Mouse (Mus musculus): Measurements from ENCODE around the gene Rab3gap2.

The Rab3gap2 gene

DNA sequence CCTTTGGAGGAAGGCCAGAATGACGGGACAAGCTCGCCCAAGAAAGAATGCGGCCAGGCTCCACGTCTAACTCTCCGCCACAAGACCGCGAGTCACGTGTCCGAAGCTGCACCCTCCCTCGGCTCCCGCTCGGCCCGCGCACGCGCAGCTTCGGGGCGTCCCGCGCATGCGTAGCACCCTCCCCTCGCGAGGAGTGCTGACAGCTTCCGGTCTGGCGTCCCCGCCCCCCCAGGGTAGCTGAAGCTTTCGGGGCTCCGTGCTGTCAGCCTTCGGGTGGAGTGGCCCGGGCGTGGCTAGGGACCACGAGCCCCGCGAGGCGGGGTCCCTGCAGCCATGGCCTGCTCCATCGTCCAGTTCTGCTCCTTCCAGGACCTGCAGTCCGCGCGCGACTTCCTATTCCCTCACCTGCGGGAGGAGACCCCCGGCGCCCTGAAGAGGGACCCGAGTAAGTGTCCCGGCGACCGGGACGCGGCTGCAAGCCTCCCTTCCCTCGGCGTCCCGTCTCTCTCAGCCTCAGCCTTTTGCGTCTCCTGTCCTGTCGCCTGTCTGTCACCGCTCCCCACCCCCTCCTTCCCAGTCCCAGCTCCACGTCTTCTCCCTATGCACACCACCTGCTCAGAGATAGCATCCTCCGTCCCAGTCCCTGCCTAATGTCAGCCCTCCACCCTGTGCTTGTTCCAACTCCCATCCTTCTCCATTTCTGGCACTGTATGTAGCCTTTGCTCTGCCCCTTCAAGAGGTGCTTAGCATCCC, at the start of gene Rab3gap2:
Gene Rab3gap2, plus strand, starts transcription at position 209 of the 753 bp plus-strand sequence.
- DNase-seq (ENCODE audit: low spot score in 2 of 2) = peak; percentile 95 to 98

DNA sequence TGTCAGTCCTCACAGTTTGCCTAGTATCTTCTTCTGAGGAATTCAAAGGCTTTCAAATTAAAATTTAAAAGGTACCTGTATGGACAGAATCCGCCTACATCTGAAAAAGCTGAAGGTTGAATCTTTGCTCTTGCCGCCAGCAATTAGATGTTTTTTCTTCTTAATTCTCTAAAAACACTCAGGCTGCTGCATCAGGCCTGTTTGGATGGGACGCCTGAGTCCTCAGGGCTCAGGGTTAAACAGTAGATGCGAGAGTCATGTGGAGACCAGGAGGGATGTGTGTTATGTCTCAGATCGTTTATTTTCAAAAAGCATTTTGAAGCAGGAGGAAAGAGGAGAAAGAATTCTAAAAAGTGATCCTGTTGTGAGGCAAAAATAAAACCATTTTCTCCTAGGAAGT, 30.3 kb upstream of the Rab3gap2 start:
- DNase-seq (ENCODE audit: low spot score in 2 of 2) = no peak

DNA sequence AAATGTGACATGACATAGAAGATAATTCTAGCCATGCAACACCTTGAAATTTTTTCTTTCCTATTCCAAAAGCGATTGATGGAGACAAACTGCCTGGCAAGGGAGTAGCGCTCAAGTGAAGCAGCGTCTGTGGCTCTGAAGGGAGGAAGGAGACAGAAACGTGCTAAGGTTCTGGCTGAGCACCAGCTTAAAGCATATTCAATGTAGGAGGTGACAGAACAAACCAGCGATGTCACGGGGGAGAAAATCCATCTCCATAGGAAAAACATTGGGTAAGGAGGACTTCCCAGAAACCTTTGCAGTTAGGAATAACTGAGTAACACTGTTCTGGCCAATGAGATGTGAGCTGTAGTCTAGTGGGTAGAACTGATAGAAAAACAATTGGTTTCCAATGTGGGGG, 26.1 kb upstream of the Rab3gap2 start:
- DNase-seq (ENCODE audit: low spot score in 2 of 2) = no peak

DNA sequence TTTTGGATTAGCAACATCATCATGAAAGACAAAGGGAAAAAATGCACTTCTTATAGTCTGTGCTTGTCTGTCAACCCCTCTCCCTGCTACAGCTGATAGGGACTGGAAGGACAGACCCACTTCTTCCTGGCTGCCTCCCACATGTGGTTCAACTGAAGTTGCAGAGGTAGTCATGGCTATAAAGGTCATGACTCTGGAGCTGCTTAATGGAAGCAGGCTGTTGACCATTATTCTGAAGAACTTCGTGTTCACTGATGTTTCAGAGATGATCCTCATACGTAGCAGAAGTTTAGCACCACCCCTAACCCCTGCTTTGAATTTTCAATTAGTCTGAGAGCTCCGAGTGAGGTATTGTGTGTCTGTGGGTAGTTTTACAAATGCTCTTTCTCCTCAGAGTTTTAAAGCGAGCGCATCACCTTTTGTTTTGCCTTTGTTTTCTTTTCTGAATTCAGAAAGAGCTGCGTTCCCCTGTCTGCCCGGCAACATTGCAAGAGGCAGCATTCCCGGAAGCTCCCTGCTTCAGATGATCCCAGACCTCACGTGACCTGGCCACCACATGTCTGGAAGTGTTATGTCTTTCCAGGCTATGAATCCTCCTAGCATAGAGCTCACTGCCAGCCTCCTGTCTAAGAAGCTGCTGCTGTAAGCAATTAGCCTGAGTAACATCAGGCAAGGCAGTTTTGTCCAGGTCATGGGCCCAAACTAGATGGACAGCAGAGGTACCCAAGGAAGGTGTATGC, 20.2 kb upstream of the Rab3gap2 start:
- DNase-seq (ENCODE audit: low spot score in 2 of 2) = no peak

DNA sequence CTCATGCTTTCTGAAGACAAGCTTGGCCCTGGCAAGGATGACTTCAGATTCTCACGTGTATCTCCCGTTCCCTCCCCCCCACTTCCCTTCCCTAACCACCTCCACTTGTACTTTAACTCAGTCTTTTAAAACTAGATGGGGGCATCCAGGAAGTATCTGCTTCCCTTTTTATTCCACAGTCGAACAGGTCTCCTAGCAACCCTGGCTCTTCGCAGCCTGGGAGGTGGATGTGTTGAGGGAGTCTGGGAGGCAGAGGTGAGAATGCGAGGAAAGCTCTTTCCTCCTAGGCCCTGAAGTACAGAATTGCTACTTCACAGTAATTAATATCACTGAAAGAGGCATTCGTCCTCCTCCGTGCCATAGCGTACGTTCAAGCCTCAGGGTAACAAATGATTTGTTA, 18.4 kb upstream of the Rab3gap2 start:
- DNase-seq (ENCODE audit: low spot score in 2 of 2) = peak in 1 of 2 experiments; percentile 39

DNA sequence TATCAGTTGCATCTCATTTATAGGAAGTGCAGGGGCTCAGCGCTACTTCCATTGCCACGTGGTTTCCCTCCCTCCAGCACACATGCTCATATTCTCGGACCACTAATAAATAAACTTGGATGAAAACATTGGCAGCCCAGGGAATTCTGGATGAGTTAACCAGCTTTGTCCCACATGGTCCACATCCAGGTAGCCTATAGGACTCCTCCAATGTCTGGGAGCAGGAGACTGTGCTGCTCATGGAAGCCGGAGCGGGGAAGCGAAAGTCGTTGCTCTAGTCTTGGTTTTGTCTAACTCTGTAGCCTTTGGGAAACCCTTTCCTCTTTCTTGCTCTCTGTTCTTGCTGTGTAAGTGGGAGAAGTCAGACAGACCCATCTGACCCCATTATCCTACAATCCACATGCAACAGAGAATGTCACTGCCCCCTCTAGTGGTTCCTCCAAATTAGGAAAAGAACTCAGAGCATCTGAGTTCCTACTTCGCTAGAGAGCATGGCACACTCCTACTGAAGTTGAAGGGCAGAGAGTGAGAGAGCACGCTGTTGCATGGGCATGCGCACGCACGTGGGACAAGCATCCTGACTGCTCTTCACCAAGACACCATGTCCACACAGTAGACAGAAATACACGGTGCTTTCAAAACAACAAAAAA, 16.7 kb upstream of the Rab3gap2 start:
- DNase-seq (ENCODE audit: low spot score in 2 of 2) = no peak

DNA sequence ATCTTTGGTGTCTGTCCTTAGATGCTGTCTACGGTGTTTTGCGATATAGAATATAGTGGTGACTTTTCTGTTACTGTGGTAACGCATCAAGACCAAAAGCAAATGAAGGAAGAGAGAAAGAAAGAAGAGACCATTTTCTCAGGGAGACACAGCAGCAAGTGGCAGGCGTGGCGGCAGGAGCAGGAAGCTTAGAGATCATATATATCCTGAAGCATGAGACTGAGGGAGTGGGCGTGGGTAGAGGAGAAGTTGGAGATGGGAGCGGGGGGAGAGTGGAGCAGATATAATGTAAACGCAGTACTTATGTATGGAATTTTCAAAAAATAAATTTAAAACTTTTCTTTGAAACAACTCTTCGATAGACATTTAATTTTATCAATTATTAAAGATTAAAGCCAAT, 14.0 kb upstream of the Rab3gap2 start:
- no peak for DNase-seq (ENCODE audit: low spot score in 2 of 2)

DNA sequence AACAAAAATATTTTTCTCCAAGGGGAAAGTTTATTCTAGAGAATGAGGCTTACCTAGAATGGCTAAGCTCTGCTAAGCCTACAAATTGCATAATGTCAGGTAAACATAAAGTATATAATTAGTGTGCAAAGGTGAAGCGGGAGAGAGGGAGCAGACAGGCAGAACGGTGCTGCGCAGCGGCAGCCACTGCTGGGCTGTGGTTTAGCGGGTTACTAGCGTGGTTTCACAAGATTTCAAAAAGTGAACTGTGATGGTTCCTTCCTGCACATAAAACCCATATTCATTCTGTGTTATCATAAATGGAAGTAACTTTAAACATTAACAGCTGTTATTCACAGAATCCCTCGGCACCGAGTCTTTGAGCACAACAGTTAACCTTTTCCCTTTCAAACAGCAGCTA, 11.8 kb upstream of the Rab3gap2 start:
- DNase-seq (ENCODE audit: low spot score in 2 of 2) = no peak

DNA sequence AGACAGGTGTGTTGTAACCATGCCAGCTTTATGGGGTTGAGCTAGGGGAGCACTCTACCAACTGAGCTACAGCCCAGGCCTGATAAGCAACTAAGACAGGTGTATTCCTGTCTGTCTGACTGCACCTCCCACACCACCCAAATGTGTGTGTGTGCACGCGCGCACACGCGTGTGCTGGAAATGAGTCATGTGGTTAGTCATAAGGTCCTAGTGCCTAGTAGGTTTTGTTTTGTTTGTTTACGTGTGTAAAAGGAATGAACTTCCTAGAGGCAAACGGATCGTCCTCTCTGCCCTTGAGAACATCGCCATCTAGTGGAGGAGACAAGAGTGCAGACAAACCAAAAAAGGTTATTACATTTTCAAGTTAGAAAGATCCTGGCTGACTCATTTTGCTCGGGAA, 10.4 kb upstream of the Rab3gap2 start:
- no peak for DNase-seq (ENCODE audit: low spot score in 2 of 2)

DNA sequence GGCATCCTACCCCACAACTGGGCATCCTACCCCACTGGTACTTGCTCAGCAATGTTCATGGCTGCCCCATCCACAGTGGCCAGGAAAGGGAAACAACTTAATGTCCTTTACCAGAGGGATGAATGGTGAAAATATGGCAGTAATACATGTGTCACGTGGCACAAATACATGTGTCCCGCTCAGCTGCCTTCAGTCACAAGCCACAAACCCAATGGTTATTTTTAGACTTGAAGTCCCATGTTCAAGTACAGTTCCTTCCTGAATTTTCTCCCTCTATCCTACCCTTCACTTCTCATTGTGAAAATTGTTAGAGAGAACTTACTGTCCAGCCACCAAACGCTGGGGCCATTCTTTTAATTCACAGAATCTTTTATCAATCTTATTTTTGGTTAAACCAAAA, 7.6 kb upstream of the Rab3gap2 start:
- DNase-seq (ENCODE audit: low spot score in 2 of 2) = no peak

DNA sequence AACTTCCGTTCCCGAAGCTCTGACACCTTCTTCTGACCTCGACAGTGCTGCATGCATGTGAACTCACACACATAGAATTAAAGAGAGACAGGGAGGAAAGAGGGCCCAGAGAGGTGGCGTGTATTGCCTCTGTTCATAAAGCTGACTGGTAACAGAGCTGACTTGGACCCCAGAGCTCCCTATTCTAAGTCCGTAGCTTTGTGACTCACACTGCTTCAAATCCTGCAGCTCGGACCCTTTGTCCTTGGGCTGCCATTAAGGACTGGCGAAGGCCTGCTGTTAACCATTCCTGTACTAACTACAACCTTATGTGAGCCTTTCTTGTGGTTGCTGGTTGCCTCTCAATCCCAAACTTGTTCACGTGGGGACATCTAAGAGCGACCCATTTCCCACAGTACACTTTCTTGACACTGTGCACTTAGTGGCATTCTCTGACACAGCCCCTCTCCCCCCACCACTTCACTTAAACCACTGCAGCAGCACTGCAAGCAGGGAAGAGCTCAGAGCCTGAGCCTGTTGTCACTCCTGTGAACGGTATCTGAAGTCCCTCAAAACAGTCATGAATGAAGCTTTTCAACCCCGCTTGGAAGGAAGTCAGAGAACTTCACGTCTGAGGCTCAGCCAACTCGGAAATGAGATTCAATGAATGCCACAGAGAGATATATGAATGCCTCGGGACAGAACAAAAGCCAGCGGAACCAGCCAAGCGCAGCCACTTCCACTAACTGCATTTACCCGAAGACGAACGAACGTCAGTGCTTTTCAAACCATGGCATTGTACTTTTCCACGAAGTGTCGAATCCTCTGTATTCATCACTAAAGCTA, 3.1 kb upstream of the Rab3gap2 start:
- DNase-seq (ENCODE audit: low spot score in 2 of 2) = no peak

DNA sequence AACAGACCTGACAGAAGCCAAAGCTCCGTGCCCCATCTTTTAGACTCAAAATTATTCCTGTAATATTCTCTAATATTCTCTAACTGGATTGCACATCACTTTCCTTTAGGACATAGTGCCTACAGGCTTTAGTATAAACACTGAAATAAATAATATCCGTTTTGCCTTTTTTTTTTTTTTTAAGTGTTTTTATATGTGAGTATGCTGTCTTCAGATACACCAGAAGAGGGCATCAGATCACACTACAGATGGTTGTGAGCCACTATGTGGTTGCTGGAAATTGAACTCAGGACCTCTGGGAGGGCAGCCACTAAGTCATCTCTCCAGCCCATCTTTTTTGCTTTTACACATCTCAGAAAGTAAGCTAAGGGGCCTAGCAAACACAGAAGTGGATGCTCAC, 1.9 kb upstream of the Rab3gap2 start:
- DNase-seq (ENCODE audit: low spot score in 2 of 2) = no peak

DNA sequence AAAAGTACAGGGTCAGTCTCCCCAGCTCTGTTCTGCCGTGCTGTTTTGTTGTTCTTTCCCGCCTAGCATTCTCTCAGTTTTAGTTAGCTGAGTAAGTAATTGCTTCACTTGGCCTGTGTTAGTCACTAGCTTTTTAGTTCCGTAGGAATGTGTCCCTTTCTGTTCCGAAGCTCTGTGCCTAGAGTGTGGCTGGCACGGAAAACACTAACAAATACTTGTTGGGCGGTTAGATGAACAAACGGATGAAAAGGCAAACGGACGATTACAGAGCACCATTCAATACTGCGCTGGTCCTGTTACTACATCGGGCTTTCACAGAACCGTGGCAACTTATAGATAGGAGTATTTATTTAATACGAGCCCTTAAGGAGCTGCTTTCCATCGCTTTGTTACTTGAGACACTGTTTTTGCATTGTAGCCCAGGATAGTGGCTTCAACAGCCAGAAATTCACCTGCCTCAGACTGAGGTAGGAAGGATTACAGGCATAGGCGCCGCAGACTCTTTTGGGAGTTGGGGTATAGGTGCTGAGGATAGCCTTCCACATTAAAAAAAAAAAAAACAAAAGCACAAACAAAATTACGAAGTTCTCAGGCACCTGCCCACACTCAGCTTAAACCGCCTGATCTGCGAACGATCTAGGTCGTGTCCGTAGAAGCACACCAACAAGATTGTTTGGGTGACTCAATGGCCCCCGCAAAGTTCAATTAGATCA, 565 bp upstream of the Rab3gap2 start:
- DNase-seq (ENCODE audit: low spot score in 2 of 2) = no peak

DNA sequence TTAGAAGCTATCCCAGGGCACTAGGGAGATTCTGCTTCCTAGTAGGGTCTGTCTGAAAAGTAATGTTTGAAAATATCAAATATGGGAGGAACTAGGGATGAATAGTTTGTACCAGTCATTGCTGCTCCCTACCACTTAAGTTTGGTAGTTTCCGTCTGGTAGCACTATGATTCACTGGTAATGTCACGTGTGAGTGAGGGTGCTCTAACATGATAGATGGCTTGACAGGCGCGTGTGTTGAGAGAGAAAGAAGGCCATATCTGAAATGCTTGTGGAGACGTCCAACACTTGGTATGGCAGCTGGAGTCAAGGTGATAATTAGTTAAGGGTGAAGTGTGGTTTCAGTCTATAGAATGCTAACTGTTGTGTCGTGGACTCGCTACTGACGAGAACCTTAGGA, 1.2 kb downstream of the Rab3gap2 start:
- no peak for DNase-seq (ENCODE audit: low spot score in 2 of 2)

DNA sequence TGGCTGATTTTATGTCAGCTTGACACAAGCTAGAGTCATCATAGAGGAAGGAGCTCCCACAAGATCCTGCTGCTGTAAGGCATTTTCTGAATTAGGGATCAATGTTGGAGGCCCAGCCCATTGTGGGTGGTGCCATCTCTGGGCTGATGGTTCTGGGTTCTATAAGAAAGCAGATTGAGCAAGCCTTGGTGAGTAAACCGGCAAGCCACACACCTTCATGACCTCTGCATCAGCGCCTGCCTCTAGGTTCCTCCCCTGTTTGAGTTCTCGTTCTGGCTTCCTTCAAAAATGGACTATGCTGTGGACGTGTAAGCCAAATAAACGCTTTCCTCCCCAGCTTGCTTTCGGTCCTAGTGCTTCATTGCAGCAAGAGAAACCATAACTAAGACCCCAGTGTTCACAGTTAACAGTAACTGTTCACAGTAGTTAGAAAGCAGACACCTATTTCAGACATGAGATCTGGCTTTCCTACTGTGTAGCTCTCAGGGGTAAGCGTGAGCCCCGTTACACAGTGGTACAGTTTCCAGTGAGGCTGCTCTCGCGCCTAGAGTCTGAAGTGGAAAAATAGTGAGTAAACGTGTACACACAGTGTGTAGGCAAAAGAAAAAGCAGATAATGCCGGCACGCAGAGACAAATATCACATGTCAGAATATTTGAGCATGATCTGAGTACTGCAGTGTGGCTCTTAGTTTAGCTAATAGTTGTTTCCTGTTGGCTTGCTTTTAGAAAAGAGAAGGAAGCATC, 4.1 kb downstream of the Rab3gap2 start:
- DNase-seq (ENCODE audit: low spot score in 2 of 2) = no peak

DNA sequence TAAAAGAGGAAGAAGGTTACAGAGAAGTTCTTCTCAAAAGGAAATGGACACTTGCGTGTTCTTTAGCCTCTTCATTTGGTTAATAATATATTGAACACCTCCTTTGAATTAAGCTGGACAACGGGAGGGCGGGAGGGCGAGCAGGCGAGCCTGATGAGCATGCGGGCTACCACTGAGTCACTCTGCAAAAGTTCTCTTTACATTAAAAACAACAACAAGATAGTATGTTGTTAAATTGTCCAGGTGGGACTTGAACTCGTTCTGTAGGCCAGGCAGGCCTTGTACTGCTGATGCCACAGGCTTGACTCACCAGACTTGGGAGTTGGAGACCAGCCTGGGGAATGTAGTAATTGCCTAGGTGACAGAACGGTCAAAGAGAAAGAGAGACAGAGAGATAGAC, 4.8 kb downstream of the Rab3gap2 start:
- DNase-seq (ENCODE audit: low spot score in 2 of 2) = no peak

DNA sequence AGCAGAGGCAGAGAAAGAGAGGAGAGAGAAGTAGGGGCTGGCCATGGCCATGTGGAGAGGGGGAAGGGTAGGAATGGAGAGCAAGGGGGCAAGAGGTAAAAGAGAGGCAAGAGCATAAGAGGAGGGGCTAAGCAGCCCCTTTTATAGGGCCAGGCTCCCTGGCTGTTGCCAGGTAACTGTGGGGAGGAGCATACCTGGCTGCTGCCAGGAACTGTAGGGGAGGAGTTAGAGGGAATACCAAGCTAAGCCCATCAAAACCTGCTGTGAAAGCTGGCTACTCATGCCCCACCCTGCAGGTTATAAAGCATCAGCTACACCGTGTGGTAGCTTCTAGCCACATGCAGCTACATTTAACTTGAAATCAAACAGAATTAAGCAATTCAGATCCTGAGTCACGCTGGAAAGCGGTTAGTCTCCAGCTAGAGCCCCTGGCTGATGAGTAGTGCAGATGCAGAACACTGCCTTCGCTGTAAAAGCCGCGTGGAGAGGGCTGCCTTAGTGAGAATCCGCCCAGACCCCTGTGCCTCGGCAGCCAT, 5.8 kb downstream of the Rab3gap2 start:
- no peak for DNase-seq (ENCODE audit: low spot score in 2 of 2)

DNA sequence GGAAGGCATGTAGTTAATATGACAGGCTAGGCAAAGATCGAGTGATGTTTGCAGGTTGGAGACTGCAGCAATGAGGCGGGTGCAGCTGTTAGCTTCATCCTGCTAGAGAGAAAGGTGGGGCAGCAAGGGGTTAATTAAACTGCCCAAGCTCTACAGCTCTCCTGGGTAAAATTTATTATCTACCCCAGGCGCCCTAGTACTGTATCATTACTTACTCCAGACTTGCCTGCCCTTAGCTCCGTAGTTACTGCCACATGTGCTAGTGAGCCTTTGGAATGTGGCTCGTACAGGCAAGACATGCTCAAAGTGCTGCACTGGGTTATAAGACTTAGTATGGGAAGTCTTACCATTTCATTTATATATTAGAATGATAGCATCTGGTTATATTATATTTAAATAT, 12.4 kb downstream of the Rab3gap2 start:
- no peak for DNase-seq (ENCODE audit: low spot score in 2 of 2)

DNA sequence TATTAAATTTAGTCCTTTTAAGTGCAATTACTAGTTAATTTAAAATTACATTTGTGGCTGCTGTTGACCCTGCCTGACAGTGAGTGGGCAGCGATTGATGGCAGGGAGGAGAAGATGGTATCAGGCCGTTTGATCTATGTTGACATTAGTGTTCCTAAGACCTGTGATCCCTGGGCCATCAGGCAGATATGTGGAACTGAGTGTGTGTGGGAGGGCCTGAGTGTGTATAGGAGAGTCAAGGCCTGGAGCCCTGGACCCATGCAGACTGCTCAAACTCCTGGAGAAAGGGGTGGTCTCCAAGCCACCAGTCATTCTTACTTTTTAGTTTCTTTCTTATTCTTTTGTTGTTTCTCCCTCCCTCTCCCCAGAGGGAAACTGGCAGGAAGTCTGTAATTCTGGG, 12.8 kb downstream of the Rab3gap2 start:
- DNase-seq (ENCODE audit: low spot score in 2 of 2) = no peak

DNA sequence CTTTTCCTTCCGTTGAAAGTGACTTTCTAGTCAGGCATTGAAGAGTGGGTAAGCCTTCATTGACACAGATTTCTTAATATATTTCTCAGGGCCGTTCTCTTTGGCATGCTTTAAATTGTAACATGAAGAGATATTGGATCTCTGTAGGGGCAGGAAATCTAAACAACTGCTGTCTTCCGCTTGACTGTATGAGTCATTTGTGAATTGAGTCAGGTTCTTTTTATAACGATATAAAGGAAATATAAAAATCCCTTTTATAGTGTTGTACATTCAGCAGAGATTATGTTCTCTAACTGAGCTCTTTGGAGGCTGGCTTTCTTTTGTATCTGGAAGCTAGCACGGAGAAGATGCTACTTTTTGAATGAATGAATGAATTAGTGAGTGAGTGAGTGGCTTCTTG, 14.0 kb downstream of the Rab3gap2 start:
- no peak for DNase-seq (ENCODE audit: low spot score in 2 of 2)
